Mouse (Mus musculus) spleen, postnatal 14 days (tissue): ENCODE results near the gene Tmem40.

Experiments
- DNase-seq, 2 experiments: peaks; one replicate each; pipeline ENCODE4 v3.0.0; 2021 to 2022; ENCODE audit warnings: low spot score in 2 of 2

Gene Tmem40

DNA sequence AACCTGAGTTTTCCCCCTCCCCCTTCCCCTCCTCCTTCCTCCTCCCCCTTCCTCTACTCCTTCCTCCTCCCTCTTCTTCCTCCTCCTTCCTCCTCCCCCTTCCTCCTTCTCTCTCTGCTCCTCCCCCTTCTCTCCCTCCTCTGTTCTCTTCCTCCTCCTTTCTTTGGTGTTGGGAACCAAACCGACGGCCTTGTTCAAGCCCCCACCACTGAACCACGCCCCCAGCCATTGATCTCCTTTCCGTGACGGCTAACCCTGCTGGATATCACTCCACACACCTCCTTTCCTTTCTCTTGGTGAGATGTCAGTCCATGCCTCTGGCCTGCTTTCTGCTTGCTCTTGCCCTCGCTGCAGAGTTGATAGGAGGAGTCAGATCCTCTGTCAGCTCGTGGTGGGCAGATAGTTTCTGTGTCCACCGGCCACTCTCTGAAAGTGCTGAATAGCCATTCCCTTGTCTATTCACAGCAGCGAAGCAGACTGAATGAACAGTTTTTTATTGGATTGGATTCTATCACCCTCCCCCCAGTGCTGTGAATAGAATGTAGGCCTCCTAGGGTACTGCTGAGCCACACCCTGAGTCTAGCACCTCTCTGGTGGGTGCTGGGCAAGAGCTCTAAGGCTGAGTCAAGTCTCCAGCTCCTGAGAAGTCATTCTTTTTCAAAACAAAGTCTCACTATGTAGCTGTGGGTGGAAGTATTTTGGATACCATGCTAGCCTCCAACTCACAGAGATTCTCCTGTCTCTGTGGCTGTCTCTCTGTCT is at the start of gene Tmem40:
TSS of gene Tmem40 (minus strand) at position 416 of the 762 bp plus-strand sequence.
- DNase-seq, result no peak

DNA sequence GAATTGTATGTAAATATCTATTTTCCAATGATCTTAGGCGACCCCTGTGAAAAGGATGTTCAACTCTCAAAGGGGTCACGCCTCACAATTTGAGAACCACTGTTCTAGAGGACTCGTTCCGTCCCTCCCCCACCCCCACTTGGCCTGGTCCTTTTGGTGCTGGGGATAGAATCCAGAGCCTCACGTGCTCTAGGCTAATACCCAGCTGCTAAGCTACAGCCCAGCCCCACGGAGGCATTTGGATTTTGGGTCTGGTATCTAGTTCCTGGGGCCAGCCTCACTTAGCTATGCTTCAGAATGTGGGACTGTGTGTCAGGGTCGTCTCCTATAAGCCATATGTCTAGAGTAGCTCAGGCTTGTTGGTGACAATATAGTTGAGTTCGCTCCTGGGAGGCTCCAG is 49.4 kb upstream of the Tmem40 start:
- no peak for DNase-seq

DNA sequence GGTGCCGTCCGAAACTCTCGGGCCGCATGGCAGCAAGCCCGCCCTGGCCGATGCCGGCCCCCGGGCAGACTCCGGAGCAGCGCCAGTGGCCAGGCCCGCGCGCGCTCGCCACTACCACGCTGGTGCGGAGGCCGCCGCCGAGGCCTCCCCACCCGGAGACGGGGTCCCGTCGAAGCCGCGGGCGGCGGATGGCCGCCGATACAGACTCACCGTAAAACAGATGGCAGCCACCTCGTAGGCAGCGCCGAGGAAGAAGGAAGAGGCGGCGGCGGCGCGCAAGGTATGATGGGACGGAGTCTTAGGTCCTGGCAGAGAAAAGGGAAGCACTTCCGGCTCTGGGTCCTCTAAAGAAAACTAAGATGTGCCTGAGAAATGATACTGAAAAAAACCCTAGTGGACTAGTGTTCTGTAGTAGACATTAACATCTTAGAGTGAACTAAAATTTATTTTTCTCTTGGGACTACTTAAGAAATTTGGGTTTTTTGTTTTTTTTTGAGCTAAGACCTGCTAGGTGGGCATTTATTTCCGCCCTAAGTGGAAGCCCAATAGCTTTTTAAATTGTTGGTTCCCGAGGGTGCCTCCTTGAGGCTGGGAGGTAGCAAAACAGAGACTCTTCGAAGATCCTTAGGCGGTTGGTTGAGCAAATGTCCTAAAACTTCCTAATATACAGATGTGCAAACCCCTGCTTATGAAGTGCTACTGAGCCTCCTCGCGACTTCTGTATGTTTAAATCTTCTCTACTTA is 46.5 kb upstream of the Tmem40 start, which contains the start of gene Rpl32:
TSS of gene Rpl32 (minus strand) at position 260 of the 744 bp plus-strand sequence.
- peak; percentile 71 to 80 for DNase-seq

DNA sequence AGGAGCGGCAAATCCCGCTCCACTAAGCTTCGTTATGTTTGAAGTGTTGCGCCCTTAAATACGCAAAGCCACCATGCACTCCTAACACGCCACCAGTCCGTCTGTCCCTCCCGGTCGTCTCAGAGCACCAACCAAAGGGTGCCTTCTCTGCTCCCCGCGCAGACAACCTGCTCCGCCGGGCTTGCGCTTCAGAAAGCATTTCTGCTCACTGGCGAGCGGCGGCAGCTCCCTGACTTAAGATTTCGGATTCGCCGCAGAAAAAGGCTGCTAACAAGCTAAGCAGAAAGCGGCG is 45.9 kb upstream of the Tmem40 start:
- DNase-seq, result no peak

DNA sequence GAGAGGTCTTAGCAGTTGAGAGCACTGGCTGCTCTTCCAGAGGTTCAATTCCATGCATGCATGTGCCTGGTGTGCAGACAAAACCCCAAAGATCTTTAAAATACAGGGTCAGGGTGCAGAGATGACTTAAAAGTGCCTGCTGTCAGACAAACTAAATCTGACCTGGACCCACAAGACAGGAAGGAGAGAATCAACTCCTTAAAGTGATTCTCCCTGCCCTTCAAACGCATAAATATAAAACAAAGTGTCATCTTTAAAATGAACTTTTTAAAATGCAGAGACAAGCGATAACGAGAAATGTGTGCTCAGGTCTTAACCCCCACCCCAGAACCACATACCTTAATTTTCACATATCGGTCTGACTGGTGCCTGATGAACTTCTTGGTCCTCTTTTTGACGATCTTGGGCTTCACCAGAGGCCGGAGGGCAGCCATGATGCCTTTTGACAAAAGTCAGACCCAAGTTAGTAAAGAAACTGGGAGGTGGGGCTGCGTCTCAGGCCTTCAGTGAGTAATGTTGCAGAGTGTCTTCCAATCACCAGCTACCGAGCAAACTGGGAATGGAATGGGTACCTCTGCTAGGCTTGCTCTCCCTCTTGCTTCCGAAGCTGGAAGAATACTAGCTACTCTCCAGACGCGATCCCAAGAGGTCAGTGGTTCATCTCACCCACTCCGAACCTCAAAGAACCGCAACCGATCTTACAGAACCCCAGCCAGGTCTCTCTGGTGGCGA is 45.4 kb upstream of the Tmem40 start:
- no peak for DNase-seq

DNA sequence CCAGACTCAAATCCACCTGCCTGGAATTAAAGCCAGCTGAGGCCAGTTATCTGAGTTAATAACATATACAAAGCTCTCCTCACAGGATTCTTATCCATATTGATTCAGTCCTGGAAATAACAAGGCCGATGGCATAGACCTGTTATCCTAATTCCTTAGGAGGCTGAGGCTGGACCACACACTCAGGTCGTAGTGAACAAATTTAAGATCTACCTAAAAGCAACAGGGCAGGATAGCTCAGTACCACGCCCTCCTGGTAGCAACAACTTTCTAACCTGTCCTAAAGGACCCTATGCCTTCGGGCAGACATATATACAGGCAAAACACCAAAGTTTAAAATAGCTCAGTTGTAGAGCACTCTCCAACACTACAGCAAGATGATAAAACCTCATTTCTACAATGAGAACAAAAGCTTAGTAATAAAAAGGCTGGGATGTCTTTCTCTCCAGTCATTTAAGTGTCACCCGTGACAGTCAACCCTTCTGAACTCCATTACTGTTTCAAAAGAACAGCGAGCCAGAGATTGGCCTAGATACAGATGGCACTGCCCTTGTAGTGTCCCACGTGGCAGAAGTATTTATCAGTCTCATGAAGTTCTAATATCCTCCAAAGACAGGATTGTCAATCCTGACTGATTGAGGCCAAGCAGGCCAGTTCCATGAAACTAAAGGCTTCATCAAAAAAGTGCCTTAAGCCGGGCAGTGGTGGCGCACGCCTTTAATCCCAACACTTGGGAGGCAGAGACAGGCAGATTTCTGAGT is 42.4 kb upstream of the Tmem40 start:
- DNase-seq, result no peak

DNA sequence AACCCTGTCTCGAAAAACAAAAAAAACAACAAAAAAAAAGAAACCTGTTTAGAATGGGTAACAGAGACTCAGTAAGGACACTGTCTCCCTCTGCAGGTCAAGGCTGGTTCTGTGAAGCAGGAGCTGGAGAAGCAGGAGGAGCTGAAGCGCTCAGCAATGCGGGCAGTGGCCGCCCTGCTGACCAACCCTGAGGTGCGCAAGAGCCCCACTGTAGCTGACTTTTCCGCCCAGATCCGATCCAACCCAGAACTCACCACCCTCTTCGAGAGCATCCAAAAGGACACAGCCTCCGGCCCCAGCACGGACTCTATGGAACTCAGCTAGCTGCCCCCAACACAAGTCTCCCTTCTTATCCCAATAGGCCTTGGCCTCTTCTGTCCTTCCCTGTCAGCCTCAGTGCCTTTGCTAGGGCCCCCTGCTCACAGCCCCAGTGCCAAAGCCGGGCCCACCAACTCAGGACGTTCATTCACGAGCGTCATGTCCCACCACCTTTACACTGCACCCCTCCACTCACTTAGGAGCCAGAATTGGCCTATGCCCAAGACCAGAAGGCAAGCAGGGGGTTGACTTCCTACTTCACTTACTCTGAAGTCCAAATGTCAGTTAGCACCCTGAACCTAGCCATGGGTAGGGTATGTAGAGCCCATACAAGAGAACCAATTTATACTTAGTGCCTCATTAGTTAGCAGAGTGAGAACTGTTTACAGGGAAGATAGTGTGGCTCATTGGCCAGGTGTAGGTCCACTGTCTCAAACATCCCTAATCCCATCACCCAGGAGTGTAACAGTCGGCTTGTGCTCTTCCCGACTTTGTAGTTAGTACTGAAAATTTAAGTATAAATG is 41.6 kb upstream of the Tmem40 start:
- DNase-seq, result peak in 1 of 2 experiments; percentile 51

DNA sequence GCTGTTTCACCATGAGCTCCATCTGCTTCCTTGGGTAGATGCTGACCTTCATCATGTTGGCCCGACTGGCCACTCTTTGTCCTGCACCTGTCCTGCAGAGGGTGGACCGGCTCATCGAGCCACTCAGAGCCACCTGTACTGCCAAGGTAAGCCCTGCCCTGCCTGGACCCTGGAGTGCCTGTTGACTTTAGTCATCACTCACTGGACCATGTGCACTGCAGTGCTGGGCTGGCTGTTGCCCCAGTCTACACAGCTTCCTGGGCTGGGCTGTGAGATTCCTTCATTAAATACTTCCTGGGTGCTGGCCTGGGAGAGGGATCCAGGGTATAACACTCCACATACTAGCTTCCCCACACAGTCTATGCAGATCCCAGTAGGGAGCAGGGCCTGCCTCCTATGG is 39.6 kb upstream of the Tmem40 start:
- DNase-seq, result no peak

DNA sequence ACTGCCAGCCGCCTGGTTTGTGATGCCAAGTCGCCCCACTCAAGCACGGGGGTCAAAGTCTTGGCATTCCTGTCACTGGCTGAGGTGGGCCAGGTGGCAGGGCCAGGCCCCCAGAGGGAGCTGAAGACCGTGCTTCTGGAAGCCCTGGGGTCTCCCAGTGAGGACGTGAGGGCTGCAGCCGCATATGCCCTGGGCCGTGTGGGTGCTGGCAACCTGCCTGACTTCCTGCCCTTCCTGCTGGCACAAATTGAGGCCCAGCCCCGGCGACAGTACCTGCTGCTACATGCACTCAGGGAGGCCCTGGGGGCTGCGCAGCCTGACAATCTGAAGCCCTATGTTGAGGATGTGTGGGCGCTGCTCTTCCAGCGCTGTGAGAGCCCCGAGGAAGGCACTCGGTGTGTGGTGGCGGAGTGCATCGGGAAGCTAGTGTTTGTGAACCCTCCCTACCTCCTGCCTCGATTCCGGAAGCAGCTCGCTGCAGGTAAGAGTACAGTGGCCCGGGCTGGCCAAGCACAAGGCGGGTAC is 30.5 kb upstream of the Tmem40 start:
- no peak for DNase-seq

DNA sequence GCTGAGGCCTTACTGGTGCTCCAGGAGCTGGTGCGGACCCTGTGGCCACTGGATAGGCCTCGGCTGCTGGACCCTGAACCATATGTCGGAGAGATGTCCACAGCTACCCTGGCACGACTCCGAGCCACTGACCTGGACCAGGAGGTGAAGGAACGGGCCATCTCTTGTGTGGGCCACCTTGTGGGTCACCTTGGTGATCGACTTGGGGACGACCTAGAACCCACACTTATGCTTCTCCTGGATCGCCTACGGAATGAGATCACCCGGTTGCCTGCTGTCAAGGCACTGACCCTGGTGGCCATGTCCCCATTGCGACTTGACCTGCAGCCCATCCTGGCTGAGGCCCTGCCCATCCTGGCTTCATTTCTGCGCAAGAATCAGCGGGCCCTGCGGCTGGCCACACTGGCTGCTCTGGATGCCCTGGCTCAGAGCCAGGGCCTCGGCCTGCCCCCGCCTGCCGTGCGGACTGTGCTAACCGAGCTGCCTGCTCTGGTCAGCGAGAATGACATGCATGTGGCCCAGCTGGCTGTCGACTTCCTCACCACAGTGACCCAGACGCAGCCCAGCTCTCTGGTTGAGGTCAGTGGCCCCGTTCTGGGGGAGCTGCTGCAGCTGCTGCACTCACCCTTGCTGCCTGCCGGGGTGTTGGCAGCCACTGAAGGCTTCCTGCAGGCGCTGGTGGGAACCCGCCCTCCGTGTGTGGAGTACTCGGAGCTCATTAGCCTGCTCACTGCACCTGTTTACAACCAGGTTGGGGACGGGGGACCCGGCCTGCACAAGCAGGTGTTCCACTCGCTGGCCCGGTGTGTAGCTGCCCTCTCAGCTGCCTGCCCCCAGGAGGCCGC is 29.9 kb upstream of the Tmem40 start:
- DNase-seq, result no peak

DNA sequence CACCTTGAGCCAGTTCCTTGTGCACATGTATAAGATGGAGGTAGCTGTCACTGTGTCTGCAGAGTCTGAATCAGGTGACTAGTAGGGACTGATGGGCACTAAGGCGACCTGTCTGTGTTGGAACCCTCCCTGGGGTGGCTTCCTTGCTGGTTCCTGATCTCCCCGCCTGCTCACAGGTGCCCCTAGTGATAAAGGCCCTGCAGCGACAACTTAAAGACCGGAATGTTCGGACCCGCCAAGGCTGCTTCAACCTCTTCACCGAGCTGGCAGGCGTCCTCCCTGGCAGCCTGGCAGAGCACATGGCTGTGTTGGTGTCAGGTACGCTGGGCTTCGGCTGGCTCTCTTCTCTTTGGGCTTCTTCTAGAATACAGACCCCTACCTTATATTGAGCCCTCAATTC is 28.8 kb upstream of the Tmem40 start:
- DNase-seq, result no peak

DNA sequence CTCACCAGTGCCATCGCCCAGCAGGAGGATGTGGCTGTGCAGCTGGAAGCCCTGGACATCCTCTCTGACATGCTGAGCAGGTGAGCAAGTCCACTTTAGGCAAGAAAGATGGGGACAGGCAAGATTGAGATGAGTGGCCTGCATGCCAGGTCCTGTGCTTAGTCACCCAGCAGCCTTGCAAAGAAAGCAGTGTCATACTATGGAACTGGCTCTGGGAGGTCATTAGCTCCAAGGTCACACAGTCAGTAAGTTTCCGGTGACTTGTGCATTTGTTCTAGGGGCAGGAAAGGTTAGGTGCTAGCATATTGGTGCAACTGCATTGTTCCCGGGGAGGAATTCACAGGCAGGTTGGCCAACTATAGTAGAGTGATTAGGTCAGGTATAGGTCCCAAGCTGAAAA is 20.6 kb upstream of the Tmem40 start:
- DNase-seq, result no peak

DNA sequence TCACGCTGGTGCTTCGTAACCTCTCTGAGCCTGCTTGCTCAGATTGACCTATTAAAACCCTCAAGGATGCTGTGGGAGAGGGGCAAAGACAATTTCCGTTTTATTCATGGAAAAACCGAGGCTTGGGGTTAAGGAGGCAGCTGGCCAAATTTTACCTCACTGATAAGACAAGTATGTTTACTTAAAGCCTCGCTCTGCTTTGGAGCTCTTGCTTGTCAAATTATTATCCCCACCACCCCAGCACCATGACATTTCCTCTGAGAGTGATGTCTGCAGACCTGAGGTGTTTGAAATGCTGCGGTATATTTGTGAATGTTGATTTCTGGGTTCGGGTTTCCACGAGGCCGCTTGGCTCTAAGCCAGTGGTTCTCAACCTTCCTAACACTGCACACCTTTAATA is 14.2 kb upstream of the Tmem40 start:
- DNase-seq, result no peak

DNA sequence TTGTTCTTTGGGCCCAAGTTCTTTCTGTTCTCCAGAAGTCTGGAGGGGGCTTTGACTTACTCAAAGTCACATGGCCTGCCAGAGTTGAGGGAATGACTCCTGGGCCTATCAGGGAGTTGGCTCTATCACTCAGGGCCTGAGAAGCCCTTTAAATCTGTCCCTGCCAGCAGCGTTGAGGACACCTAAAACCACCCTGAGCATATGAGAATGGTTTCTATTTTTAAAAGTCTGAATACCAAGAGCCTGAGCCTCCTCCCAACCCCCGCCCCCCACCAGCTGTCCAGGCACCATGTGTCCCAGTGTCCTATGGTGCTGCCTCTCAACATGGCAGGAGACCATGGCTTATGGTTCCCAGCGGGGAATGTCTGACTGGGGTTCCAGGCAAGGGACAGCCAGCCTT is 13.6 kb upstream of the Tmem40 start:
- no peak for DNase-seq

DNA sequence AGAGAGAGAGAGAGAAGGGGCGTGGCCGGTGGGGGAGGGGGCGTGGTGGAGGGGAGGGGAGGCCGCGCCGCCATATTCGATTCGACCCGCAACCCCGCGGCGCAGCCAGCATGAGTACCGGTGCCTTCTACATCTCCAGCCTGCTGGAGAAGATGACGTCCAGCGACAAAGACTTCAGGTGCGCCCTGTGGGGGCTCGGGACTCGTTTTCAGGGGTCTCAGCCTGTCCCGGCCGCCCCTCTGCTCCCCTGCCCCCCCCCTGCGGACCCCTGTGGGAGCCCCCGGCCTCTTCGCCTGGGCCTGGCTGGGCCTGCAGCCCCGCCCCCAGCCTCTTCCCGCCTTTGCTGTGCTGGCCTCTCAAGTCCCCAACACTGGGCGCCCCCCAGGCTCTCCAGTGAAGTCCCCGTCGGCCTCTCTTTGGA is 12.3 kb upstream of the Tmem40 start, which contains the start of gene Cand2:
TSS of gene Cand2 (plus strand) at position 38 of the 421 bp plus-strand sequence.
- DNase-seq, result peak in 1 of 2 experiments; percentile 14

DNA sequence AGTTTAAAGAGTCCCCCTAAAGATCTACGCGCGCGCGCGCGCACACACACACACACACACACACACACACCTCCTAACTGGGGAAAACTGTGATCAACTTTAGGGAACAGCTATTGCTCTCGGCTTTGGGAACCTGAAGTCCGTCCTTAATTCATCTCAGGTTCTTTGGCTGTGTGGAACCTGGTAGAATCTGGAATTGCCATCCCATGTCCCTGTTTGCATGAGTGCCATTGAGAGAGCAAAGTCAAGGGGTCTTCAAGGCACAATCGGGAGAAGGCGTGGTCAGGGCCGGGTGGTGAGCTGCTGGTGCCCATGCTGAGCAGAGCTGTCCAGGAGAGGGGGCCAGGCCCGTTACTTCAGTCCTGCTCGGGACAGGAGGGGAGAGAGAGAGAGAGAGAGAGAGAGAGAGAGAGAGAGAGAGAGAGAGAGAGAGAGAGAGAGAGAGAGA is 11.8 kb upstream of the Tmem40 start:
- no peak for DNase-seq

DNA sequence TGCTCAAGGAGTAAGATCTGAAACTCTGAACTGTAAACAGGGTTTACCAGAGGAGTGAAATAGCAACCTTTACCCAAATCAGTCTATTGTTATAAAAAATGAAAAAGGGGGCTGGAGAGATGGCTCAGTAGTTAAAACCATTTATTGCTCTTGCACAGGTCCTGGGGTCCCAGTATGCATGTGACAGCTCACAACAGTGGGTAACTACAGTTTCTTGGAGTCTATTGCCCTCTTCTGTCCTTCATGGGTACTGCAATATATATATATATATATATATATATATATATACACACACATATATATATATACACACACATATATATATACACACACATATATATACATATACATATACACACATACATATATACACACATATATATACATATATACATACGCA is 10.4 kb upstream of the Tmem40 start:
- no peak for DNase-seq

DNA sequence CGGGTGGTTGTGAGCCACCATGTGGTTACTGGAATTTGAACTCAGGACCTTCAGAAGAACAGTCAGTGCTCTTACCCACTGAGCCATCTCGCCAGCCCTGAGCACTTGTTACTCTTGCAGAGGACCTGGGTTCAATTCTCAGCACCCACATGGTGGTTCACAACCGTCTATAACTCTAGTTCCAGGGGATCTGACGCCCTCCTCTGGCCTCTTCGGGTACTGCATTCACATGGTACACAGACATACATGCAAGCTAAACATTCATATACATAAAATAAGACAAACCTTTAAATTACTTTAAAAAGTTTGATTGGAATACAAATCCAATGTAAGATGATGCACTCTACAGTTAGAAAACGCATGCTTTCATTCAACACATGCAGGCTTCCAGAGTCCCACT is 10.0 kb upstream of the Tmem40 start:
- DNase-seq, result no peak

DNA sequence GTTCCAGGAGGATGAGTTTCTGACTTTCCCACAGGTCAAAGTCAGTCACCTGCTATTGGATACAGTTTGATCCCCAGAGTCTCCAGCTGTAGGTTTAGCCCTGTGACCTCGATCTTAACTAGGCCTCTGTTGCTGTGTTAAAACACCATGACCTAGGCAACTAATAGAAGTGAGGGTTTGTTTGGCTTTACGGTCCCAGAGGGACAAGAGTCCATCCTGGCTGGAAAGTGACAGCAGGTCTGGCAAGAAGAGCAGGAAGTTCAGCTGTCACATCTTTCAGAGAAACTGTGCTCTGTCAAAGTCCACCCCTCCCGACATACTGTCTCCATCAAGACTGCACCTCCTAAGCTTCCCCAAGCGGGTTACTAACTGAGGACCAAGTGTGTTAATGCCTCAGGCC is 8.6 kb upstream of the Tmem40 start:
- no peak for DNase-seq
